Mouse (Mus musculus): ENCODE measurements around the gene Ccdc43. TPM values are rescaled to one million over a fixed set of nuclear protein-coding genes. Genes with fewer than 3 reads are reported as not detected.

Ccdc43 gene
- polyA plus RNA-seq, 1 experiment from 2014 or later: 52.1 TPM

GRCm38 (mm10) chr11:102647885-102648284 lies 49.7 kb downstream of the Ccdc43 start:
- H3K4me1 ChIP-seq (ENCODE audit: insufficient read depth, low read length): no peaks in the 10 kb centered on the region
- no peaks in the 10 kb centered on the region for H3K9me3 ChIP-seq (ENCODE audit: low read length)
- H3K27ac ChIP-seq (ENCODE audit: low read length): no peak overlapping the region
- ATAC-seq (ENCODE audit: low FRiP score, low TSS enrichment): no peak
- H3K9ac ChIP-seq (replicated peaks; ENCODE audit: low read length): no peak overlapping the region
- H3K27me3 ChIP-seq (ENCODE audit: insufficient read depth, low read length): no peaks in the 10 kb centered on the region
- H3K36me3 ChIP-seq (ENCODE audit: insufficient read depth, low read length): no peaks in the 10 kb centered on the region
- H3K4me3 ChIP-seq (ENCODE audit: low read length): no peak overlapping the region
- 64% methylated on average over 12 of the region's 12 CpGs for WGBS
- H3K4me2 ChIP-seq (replicated peaks; ENCODE audit: low read depth, low read length): no peak overlapping the region

DNA sequence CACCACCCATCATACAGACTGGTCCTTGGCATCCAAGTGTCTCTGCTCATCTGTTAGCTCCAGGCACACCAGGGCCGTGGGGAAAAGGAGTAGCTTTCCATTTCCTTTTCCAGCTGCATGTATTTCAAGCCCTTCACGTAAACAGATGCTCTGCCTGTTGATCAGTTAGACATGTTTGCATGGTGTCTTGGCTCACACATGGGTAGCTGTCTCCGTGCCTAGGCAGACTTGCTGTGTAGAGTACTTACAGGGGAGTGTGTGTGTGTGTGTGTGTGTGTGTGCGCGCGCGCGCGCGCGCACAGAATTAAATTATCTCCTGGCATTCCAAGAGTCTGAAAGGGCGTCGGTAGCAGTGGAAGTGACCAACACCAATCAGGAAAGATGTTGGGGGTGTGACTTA lies 51.4 kb downstream of the Ccdc43 start:
- no peak overlapping the region for H3K4me2 ChIP-seq (replicated peaks; ENCODE audit: low read depth, low read length)
- 86% methylated on average over 13 of the region's 13 CpGs for WGBS
- no peaks in the 10 kb centered on the region for H3K4me1 ChIP-seq (ENCODE audit: insufficient read depth, low read length)
- H3K9ac ChIP-seq (replicated peaks; ENCODE audit: low read length): no peak overlapping the region
- H3K9me3 ChIP-seq (ENCODE audit: low read length): no peaks in the 10 kb centered on the region
- no peaks in the 10 kb centered on the region for H3K36me3 ChIP-seq (ENCODE audit: insufficient read depth, low read length)
- no peak overlapping the region for H3K27ac ChIP-seq (ENCODE audit: low read length)
- H3K27me3 ChIP-seq (ENCODE audit: insufficient read depth, low read length): no peaks in the 10 kb centered on the region
- H3K4me3 ChIP-seq (ENCODE audit: low read length): no peak overlapping the region
- no peak for ATAC-seq (ENCODE audit: low FRiP score, low TSS enrichment)

DNA sequence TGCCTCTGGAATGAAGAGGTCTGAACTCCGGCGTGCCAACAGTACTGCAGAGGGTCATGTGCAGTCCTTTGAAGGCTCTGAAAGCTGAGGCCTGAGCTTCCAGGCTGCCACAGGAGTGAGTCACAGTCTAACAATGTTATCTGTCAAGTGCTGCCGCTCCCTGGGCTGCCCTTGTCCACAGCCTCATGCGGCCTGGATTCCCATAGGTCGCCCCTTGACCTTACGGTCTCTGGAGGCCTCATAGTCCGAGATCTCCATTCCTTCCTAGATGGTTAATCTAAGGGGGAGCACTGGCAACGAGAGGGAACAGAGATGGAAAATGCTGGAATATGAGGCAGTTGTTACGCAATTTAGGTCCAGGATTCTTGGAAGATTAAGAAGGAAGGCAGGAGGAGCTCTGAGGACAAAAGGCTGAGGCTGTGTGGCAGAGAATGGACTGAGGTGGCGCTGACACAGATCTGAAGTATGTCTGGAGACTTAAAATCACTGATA lies 53.6 kb downstream of the Ccdc43 start:
- no peaks in the 10 kb centered on the region for H3K9me3 ChIP-seq (ENCODE audit: low read length)
- H3K9ac ChIP-seq (replicated peaks; ENCODE audit: low read length): no peak overlapping the region
- H3K4me2 ChIP-seq (replicated peaks; ENCODE audit: low read depth, low read length): no peak overlapping the region
- WGBS: 44% methylated on average over 10 of the region's 10 CpGs
- no peaks in the 10 kb centered on the region for H3K27me3 ChIP-seq (ENCODE audit: insufficient read depth, low read length)
- H3K4me1 ChIP-seq (ENCODE audit: insufficient read depth, low read length): no peaks in the 10 kb centered on the region; the same call in 1 of the 2 replicates
- H3K27ac ChIP-seq (ENCODE audit: low read length): no peak overlapping the region
- H3K36me3 ChIP-seq (ENCODE audit: insufficient read depth, low read length): no peaks in the 10 kb centered on the region
- no peak for ATAC-seq (ENCODE audit: low FRiP score, low TSS enrichment)
- H3K4me3 ChIP-seq (ENCODE audit: low read length): no peak overlapping the region

- H3K36me3 ChIP-seq (ENCODE audit: insufficient read depth, low read length): no peaks in the 10 kb centered on the region
- no peak overlapping the region for H3K4me3 ChIP-seq (ENCODE audit: low read length)
- H3K4me2 ChIP-seq (replicated peaks; ENCODE audit: low read depth, low read length): no peak overlapping the region
- H3K27me3 ChIP-seq (ENCODE audit: insufficient read depth, low read length): no peaks in the 10 kb centered on the region; the same call in 1 of the 2 replicates
- no peak for ATAC-seq (ENCODE audit: low FRiP score, low TSS enrichment)
- H3K9ac ChIP-seq (replicated peaks; ENCODE audit: low read length): no peak overlapping the region
- 59% methylated on average over 12 of the region's 12 CpGs for WGBS
- no peak overlapping the region for H3K27ac ChIP-seq (ENCODE audit: low read length)
- peaks cover 19% of the 10 kb centered on the region for H3K4me1 ChIP-seq (ENCODE audit: insufficient read depth, low read length)
- H3K9me3 ChIP-seq (ENCODE audit: low read length): no peaks in the 10 kb centered on the region
These were observed 60.7 kb downstream of the Ccdc43 start for GRCm38 (mm10) chr11:102636887-102637286.

Small RNA genes lying within 50 kb of the gene (microRNA-seq; reads per million reads assigned to microRNA genes)
- gene Gm22920: not detected

Other genes starting within 250 kb of the Ccdc43 start
- 10.2 and 10.8 TPM in 2 replicates for gene Itga2b, start 227.7 kb downstream of the Ccdc43 start, polyA plus RNA-seq (2015; fragmentation: Nextera tagmentation; extraction: Ambion mirVana)
- gene Gpatch8, start 141.4 kb downstream of the Ccdc43 start, polyA plus RNA-seq (2015; fragmentation: Nextera tagmentation; extraction: Ambion mirVana): 47.5 and 63.8 TPM in 2 replicates
- 7.9 and 10.8 TPM in 2 replicates for gene Gm11627, start 118.3 kb downstream of the Ccdc43 start, polyA plus RNA-seq (2015; fragmentation: Nextera tagmentation; extraction: Ambion mirVana)
- 27.2 and 27.5 TPM in 2 replicates for gene Fzd2, start 93.4 kb downstream of the Ccdc43 start, polyA plus RNA-seq (2015; fragmentation: Nextera tagmentation; extraction: Ambion mirVana)
- gene Meioc, start 34.1 kb downstream of the Ccdc43 start, polyA plus RNA-seq (2015; fragmentation: Nextera tagmentation; extraction: Ambion mirVana): 0.28 and 0.34 TPM in 2 replicates
- gene Adam11, start 63.7 kb upstream of the Ccdc43 start, polyA plus RNA-seq (2015; fragmentation: Nextera tagmentation; extraction: Ambion mirVana): 8.7 and 8.8 TPM in 2 replicates
- gene Gjc1, start 121.9 kb upstream of the Ccdc43 start, polyA plus RNA-seq (2015; fragmentation: Nextera tagmentation; extraction: Ambion mirVana): 54.5 and 55.4 TPM in 2 replicates
- 0.42 and 2.5 TPM in 2 replicates for gene Higd1b, start 138.1 kb upstream of the Ccdc43 start, polyA plus RNA-seq (2015; fragmentation: Nextera tagmentation; extraction: Ambion mirVana)
- gene Eftud2, start 183.2 kb upstream of the Ccdc43 start, polyA plus RNA-seq (2015; fragmentation: Nextera tagmentation; extraction: Ambion mirVana): 222 and 236 TPM in 2 replicates
- gene Ccdc103, start 183.4 kb upstream of the Ccdc43 start, polyA plus RNA-seq (2015; fragmentation: Nextera tagmentation; extraction: Ambion mirVana): 1.9 and 2.1 TPM in 2 replicates
- gene Fam187a, start 187.4 kb upstream of the Ccdc43 start, polyA plus RNA-seq (2015; fragmentation: Nextera tagmentation; extraction: Ambion mirVana): not detected in 2 replicates
- gene Gfap, start 203.1 kb upstream of the Ccdc43 start, polyA plus RNA-seq (2015; fragmentation: Nextera tagmentation; extraction: Ambion mirVana): 0.41 and 0.50 TPM in 2 replicates
- 11.5 and 12.6 TPM in 2 replicates for gene Kif18b, start 227.3 kb upstream of the Ccdc43 start, polyA plus RNA-seq (2015; fragmentation: Nextera tagmentation; extraction: Ambion mirVana)
- 2.5 and 3.0 TPM in 2 replicates for gene C1ql1, start 248.9 kb upstream of the Ccdc43 start, polyA plus RNA-seq (2015; fragmentation: Nextera tagmentation; extraction: Ambion mirVana)